ENCODE assay signal across 14 mouse cellular contexts in genomic region chr5:4877131-4877631, GRCm38 (mm10).
DNase-seq lines count a peak whose midpoint lies in the region; ATAC-seq lines count a peak whose summit lies in the region.
"Had no signal": no experiment of that assay in that cellular context is flagged by ENCODE, and none has a peak within 500 bp of the region (broad histone marks: within the 10 kb centered on the region; RNA-seq: fewer than 3 reads in every experiment).

No protein-coding gene starts in this region.

- peak; percentile 62 for DNase-seq in left cerebral cortex, postnatal 4 days
- no peak for DNase-seq in left cerebral cortex, adult 9 months (ENCODE audit: low spot score in 2 of 2)
- DNase-seq in midbrain, embryonic 10.5 days (ENCODE audit: low spot score): peak; percentile 34
- no peak for DNase-seq in thymus, postnatal 0 days (ENCODE audit: low spot score)
- DNase-seq in liver, embryonic 11.5 days (ENCODE audit: low spot score): no peak
- DNase-seq in lung, postnatal 14 days: no peak
- no peak for DNase-seq in kidney, adult 9 months
- DNase-seq: gastrocnemius, postnatal 36 days; heart, postnatal 10 days; liver, embryonic 13.5 days; thymus, adult 2 months had no signal

- peak; percentile 63 for ATAC-seq in forebrain, embryonic 15.5 days (replicated peaks)
- no peak for ATAC-seq in liver, embryonic 11.5 days (replicated peaks; ENCODE audit: low FRiP score)
- ATAC-seq: Patski had no signal

- intact Hi-C loops in left cerebral cortex, postnatal 4 days (cut with DNase I): no loop called here

- H3K9ac ChIP-seq in forebrain, embryonic 15.5 days (replicated peaks): no peak overlapping the region
- H3K9ac ChIP-seq in liver, embryonic 11.5 days (ENCODE audit: low read depth, low read length): no peak overlapping the region
- H3K9ac ChIP-seq: liver, embryonic 13.5 days had no signal

- H3K36me3 ChIP-seq in forebrain, embryonic 15.5 days: no peaks in the 10 kb centered on the region
- H3K36me3 ChIP-seq in midbrain, embryonic 10.5 days: no peaks in the 10 kb centered on the region
- no peaks in the 10 kb centered on the region for H3K36me3 ChIP-seq in liver, embryonic 11.5 days (ENCODE audit: control insufficient read depth, insufficient read depth, low read length)
- H3K36me3 ChIP-seq: liver, embryonic 13.5 days had no signal

- peaks cover 30% of the 10 kb centered on the region for H3K4me1 ChIP-seq in forebrain, embryonic 15.5 days
- H3K4me1 ChIP-seq in midbrain, embryonic 10.5 days: peaks cover 43% of the 10 kb centered on the region
- no peaks in the 10 kb centered on the region for H3K4me1 ChIP-seq in liver, embryonic 11.5 days (replicated peaks; ENCODE audit: control insufficient read depth, insufficient read depth, low read length)
- H3K4me1 ChIP-seq: liver, embryonic 13.5 days had no signal

- WGBS in forebrain, embryonic 15.5 days: 2% methylated on average over 5 of the region's 5 CpGs
- 6% methylated on average over 5 of the region's 5 CpGs for WGBS in midbrain, embryonic 10.5 days
- WGBS in liver, embryonic 11.5 days: 51% methylated on average over 5 of the region's 5 CpGs

- no peaks in the 10 kb centered on the region for H3K27me3 ChIP-seq in forebrain, embryonic 15.5 days
- H3K27me3 ChIP-seq in midbrain, embryonic 10.5 days (ENCODE audit: low read depth, poor library complexity, severe bottlenecking): peaks cover 17% of the 10 kb centered on the region; the same call in 1 of the 2 replicates
- no peaks in the 10 kb centered on the region for H3K27me3 ChIP-seq in liver, embryonic 11.5 days (replicated peaks; ENCODE audit: control insufficient read depth, insufficient read depth, low read length)
- H3K27me3 ChIP-seq: liver, embryonic 13.5 days; Patski had no signal

- H3K9me3 ChIP-seq in forebrain, embryonic 15.5 days: no peaks in the 10 kb centered on the region
- H3K9me3 ChIP-seq in midbrain, embryonic 10.5 days (replicated peaks): peaks cover 10% of the 10 kb centered on the region; the same call in 1 of the 2 replicates
- no peaks in the 10 kb centered on the region for H3K9me3 ChIP-seq in liver, embryonic 11.5 days (ENCODE audit: control insufficient read depth, low read length)

- peak overlapping the region; percentile 66 for H3K27ac ChIP-seq in forebrain, embryonic 15.5 days (replicated peaks)
- peak overlapping the region; percentile 68 for H3K27ac ChIP-seq in midbrain, embryonic 10.5 days (replicated peaks)
- H3K27ac ChIP-seq in liver, embryonic 11.5 days (ENCODE audit: low read depth, low read length): no peak overlapping the region
- H3K27ac ChIP-seq: kidney, postnatal 0 days; liver, embryonic 13.5 days had no signal

- no peak overlapping the region for H3K4me3 ChIP-seq in forebrain, embryonic 15.5 days
- no peak overlapping the region for H3K4me3 ChIP-seq in midbrain, embryonic 10.5 days
- H3K4me3 ChIP-seq in liver, embryonic 11.5 days (ENCODE audit: low read depth, low read length): no peak overlapping the region
- H3K4me3 ChIP-seq: liver, embryonic 13.5 days had no signal

- H3K4me2 ChIP-seq in forebrain, embryonic 15.5 days (replicated peaks): no peak overlapping the region
- no peak overlapping the region for H3K4me2 ChIP-seq in liver, embryonic 11.5 days
- H3K4me2 ChIP-seq: liver, embryonic 13.5 days had no signal

Comparison
In these comparisons a context has a peak if more than half of its experiments do, and no peak if none do; other contexts are left out.
1. DNase-seq: peak in left cerebral cortex, postnatal 4 days (single experiment) and midbrain, embryonic 10.5 days (single experiment); none in left cerebral cortex, adult 9 months (0 of 2), thymus, postnatal 0 days (single experiment), liver, embryonic 11.5 days (single experiment), lung, postnatal 14 days (single experiment) and kidney, adult 9 months (single experiment).